Mouse (Mus musculus) adrenal gland, postnatal 10 days (tissue): ENCODE measurements at regions not wholly inside any gene's neighbourhood (a gene's known extent, or its start where the extent isn't known, plus 50 kb on each side); places are given as distances from the start of the nearest gene placed in this dataset.

ENCODE experiments used
- DNase-seq: peaks from one replicate; pipeline ENCODE4 v3.0.0; 2021; ENCODE audit warnings: mixed read lengths

DNA sequence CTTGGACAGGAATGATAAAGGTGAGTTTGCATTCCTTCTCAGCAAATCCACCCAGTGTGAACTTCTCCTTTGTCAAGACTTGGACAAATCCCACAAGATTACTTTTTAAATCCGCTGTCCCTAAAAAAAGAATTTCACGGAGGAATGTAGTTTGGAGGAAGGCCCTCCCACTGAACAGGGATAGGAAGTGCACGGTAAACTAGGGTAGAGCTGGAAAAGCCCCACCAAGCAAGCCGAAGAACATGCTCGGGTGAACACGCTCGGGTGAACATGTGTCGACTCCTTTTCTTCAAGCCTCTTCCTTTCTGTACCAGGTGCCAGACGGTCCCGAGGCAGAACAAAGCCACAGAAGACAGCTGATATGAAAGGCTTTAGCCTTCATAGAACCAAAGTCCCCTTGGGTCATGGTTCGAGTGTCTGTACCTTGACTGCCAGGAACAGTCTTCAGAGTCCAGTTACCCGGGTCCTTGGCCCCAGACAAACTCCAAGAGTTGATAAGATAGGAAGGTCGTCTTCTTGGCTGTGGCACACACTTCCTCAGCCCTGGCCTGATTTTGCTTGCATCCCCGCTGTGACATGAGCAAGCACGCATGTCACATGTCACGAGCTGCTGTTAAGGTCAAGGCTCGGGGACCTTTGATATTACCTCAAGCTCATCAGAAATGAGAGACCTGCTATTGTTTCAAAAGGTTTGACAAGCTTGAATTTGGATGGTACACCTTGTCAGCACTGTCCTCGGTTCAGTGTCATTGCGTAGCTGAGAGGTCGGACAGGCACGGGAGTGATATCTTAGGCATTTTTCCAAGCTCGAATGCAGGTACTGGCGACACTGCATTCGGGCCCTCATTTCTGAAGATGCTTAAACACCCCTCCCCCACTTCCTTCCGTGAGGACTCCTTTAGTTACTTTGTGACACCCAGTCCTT lies 51.5 kb upstream of the Ryk start:
- DNase-seq: peak; percentile 63

DNA sequence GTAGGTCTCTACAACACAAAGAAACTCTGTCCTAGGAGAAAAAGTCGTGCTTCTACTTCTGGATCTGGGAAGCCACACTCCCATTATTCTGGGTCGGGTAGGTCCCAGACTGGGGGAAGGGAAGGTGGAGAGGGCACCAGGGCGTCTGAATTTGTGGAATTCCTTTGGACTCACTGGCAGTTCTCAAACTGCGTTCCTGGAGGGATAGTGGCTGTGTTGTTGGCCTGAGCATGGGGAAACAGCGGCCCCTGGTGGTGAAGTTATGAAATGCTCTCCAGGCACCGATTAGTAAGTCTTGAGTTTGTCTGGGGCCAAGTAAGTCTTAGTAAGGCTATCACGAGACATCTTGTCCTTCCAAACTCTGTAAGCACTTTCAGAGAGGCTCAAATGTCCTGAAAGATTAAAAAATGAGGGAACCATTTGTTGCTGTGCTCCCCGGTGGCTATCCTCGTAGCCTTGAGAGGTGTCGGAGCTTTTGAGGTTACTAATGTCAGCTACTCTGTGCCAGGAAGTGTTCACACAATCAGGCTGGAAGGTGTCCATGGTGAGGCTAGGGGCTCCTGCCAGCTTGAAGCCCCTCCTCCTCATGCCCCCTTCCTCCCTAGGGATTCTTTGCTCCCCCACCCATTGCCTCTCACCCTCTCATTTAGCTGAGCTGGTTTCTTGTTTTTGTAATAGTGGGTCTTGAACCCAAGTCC lies 50.2 kb upstream of the Ryk start:
- DNase-seq: peak; percentile 94
